Mouse (Mus musculus): Measurements from ENCODE around the gene Pfn1.

DNA sequence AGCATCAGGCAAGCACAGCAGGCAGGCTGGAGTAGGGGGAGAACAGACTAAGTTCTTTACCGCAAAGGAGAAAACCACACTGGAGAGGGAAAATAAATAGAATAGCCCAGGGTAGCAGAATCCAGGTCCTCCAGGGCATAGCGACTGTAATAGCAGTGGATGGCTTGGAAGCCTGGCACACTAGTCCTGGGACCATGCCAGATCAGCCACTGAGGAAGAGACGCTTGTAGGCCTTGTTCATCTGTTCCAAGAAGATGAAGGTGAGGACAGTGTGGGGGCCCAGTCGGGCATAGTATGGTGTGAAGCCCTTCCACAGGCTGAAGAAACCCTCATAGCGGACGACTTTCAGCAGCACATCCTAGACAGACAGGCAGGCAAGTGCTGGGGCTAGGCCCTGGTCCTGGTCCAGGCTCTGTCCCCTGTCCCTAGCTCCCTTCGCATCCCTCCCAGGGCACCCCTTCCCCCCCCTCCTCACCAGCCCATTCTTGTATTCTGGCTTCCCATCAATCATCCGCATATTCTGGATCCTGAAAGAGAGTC lies 9.8 kb downstream of the Pfn1 start:
- TF ChIP-seq CTCF (IDR thresholded peaks at IDR 0.05; ENCODE audit: low read depth), result no peak
- no peak for TF ChIP-seq EP300 (IDR thresholded peaks at IDR 0.05; ENCODE audit: low read depth)

All from heart, postnatal 0 days (tissue).